Mouse (Mus musculus) WW6 (cell line): ENCODE measurements around the gene Sh3bp1.

Experiments used
- DNase-seq: peaks from one replicate; pipeline ENCODE4 v3.0.0-alpha.2; 2013; ENCODE audit warnings: low read depth, low spot score

Gene Sh3bp1

DNA sequence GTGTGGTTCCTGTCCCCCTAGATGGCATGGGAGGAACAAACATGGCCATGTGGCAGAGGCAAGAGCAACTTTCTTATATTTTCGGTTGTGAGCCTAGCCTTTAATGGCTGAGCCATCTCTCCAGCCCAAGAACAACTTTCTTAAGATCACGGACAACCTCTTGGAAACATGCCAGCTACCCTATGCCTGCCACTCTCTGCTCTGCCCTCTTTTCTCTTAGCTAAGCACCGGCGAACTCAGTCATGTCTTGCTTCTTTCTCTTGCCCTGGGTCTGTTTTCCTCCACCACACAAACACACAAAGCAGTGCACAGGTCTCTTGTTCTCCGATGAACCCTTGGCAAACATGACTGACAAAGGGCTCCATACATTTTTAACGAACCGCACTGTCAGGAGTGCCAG, 46.7 kb downstream of the Sh3bp1 start:
- DNase-seq, result no peak

DNA sequence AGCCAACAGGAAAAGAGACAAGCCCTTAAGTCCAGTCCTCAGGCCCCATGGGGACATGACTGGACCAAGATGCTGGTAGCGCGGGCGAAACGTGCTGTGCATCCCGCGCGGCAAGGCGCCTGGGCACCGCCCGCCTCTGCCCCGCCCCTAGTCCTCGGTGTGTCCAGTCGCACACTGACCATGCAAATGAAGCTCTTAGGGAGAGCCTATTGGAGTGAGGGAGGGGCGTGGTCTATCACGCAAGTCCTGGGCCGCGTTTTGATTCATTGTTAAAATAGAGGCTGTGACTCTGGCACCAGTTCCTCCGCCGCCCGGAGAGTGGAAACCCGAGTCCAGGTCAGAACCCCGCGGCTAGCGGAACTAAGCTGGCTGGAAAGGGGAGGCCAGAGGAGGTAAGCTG, 48.1 kb downstream of the Sh3bp1 start, which contains the start of gene Triobp:
Triobp (plus strand) TSS at position 68 of the 400 bp plus-strand sequence.
- no peak for DNase-seq

DNA sequence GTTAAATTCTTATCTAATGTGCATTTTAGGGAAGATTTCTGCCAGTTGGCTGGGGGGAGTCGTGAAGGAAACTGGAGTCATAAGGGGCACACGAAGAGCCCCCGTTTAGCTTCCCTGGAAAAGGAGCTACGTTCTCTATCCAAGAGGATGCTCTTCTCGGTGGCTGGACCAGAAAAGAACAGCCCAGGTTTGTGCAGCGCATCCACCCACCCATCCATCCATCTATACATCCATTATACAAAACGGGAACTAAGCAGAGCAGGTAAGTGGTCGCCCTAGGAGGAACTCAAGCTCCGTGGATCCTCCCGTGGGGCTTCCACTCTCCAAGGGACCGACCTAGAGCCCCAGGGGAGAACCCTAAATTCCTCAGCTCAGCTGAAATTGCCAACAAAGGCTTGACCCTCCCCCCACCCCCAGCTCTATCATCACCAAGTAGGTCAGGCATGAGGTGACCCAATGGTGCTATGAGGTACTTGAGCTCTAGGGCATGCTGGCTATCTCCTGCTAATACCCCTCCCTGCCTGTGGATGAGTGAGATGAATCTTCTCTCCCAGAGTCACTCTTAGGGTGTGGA, 48.7 kb downstream of the Sh3bp1 start:
- DNase-seq, result no peak

DNA sequence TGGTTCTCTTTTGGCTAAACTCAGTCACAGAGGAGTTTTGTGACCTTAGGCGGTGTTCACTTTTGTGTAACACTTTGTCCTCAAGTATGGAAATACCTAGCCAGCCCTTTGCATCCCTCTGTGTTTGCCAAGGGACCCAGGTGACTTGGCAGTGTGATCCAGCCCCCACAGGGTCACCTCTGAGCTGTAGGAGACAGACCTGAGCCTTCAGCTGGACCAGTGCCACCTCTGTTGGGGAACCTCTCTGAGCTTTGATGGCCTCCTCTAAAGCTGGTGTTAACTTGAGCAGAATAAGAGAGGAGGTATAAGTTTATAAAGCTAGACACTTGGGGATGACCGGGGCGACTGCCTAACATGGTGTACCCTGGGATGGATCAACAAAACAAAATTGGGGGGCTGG, 49.3 kb downstream of the Sh3bp1 start:
- no peak for DNase-seq

DNA sequence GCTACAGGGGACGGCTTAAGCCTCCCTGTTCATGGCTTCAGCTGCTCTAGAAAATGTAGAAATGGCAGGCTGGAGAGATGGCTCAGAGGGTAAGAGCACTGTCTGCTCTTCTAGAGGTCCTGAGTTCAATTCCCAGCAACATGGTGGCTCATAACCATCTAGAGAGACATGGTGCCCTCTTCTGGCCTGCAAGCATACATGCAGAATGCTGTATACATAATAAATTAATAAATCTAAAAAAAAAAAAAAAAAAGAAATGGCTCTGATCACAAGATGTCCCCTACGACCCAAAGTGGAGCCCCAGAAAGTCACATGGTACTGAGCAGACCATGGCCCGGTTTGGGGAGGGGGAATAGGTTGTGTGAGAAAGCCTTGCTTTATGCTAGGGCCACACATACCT, 56.1 kb downstream of the Sh3bp1 start:
- no peak for DNase-seq

DNA sequence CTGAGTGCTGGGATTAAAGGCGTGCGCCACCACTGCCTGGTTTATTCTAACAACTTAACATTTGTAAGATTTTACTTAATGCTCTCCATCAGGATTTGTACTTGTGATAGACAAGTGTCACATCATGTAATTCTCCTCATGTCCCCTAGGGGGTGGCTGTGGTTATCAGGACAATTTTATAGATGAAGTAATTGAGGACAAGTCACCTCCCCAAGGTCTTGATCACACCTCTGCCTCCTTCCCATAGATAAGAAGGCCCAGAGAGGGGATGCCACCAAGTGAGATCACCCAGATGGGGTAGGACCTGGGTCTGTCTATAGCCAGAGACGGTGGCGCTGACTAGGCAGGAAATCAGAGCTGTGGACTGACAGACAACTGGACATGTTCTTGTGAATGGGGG, 56.8 kb downstream of the Sh3bp1 start:
- DNase-seq, result no peak

DNA sequence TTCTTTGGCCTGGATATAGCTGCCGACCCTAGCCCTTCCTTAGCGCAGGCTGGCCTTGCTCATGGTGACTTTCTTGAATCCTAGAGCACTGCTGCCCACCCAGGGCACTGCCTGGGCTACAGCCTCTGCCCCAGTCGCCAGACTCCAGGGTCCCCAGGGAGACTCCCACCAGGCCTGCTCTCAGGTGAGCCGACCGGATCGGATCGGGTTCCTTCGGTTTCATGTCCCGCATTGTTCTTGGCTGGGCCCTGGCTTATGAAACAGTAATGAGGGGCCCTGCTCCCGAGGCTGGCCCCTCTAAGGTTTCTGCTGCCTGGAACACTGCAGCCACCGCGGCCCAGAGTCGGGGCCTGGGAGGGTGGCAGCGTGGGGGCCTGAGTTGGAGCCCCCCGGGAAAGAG, 57.5 kb downstream of the Sh3bp1 start:
- no peak for DNase-seq

DNA sequence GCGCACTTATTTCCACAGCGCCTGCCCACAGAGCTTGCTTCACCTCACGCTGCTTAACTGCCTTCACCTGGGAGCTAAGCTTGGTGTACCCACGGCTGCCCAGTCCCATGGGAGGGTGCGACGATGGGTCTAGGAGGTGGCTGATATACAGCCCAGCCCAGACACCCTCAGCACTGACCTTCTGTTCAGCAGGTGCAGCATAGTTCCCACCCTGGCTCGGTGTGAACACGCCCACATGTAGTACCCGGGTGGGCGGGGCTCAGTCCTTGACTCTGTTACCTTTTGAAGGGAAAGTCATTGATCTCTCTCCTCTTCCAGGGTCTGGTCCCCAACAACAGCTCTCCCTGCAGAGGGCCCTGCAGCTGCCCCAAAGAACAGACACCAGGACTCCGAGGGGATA, 60.0 kb downstream of the Sh3bp1 start:
- no peak for DNase-seq

DNA sequence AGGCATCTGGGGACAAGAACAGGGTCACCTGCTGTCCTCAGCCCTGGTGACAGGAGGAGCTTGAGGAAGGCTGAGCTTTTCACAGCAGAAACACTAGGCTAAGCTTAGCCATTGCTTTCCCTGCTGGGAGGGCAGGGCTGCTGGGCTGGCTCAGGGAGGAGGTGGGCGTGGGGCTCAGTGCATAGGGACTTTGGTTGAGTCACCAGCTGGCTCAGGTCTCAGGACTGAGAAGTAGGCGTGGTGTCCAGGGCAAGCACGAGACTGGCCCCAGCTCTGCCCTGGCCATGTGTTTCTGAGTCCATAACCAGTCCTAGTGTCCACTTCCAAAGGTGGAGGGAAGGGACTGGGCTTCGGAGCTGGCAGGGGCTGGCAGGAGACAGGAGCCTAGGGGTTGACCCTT, 60.5 kb downstream of the Sh3bp1 start:
- no peak for DNase-seq
